Mouse (Mus musculus): ENCODE measurements around the gene Fam19a4. TPM values are rescaled to one million over a fixed set of nuclear protein-coding genes. Genes with fewer than 3 reads are reported as not detected.

Gene Fam19a4
- total RNA-seq (2021), result 1.9 and 2.2 TPM in 2 replicates
- long read RNA-seq, transcript Fam19a4-201 (6 exons, 2,190 nt), result major isoform, 5 of 7 reads
- long read RNA-seq, partial matches to known transcripts, result 0 of 7 reads
- long read RNA-seq, other reads (novel, unspliced or antisense), result 2 of 7 reads

- peak; percentile 61 for DNase-seq
These were observed at the start of gene Fam19a4 for GRCm38 (mm10) chr6:97060074-97060681. Fam19a4 (minus strand) TSS chr6:97060413.

- DNase-seq, result peak; percentile 20
These were observed 46.6 kb upstream of the Fam19a4 start for GRCm38 (mm10) chr6:97106777-97107176.

DNA sequence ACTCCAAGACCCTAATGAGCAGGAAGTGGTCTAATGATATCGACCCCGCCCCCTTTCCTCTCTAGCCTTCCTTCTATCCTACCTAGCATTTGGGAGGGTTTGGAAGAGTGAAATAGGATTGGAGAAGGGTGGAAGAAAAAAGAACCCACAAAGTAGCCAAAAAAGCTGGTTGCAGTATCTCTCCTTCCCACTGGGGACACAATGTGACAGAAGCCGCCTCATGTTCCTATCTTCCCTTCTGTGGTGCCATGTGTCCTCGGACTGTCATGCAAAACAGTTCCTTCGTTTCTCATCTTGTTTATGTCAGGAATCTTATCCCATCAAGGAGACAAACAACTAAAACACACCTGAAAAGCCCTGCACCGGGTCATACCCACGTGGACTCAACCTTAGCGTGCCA lies 45.9 kb upstream of the Fam19a4 start:
- no peak for DNase-seq

GRCm38 (mm10) chr6:97104264-97104852 lies 44.1 kb upstream of the Fam19a4 start:
- DNase-seq, result peak; percentile 18

GRCm38 (mm10) chr6:97101958-97102702 lies 41.9 kb upstream of the Fam19a4 start:
- no peak for DNase-seq

DNA sequence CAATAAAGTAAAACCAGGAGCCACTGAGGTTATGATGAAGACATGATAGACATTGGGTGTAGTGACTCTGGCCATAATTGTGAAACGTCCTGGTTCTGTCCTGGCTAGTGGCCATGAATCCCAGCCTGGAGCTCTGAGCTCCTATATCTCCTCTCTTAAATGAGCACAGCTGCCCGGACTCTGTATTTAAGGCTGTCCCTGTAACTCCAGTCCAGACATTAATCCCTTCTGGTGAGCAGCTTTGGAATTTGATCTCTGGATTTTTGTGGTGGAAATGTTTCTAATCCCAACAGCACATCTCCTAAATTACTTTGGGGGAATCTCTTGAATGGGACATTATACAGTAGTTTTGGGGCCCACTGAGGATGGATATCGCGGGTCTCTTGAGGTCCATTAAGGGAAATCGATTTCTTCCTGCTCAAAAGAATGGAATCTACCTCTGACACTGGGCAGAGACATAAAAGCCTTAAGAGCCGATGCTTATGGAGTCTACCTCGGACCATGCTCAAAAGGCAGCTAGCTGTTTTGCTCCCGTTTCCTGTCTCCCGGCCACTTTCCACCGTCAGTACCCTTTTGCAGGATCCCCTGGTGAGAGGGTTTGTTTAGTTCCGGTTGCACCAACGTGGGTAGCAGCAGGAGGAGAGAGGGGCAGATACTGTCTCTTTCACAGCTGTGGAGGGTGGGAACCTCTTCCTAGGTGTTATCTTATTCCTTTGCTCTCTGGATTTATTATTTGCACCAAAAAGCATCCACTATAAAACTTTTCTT lies 41.2 kb upstream of the Fam19a4 start:
- DNase-seq, result no peak

DNA sequence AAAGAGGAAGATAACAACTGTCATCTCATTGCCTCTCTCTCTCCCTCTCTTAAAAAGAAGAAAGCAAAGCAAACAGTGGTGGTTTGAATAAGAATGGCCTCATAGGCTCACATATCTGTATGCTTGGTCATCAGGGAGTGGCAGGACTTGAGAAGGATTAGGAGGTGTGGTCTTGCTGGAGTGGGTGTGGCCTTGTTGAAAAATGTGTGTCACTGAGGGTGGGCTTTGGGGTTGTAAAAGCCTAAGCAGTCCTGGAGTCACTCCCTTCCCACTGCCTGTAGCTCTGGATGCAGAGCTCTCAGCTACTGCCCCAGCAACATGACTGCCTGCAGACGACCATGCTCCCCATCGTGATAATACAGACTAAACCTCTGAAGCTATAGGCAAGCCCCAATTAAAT lies 22.1 kb upstream of the Fam19a4 start:
- DNase-seq, result no peak

DNA sequence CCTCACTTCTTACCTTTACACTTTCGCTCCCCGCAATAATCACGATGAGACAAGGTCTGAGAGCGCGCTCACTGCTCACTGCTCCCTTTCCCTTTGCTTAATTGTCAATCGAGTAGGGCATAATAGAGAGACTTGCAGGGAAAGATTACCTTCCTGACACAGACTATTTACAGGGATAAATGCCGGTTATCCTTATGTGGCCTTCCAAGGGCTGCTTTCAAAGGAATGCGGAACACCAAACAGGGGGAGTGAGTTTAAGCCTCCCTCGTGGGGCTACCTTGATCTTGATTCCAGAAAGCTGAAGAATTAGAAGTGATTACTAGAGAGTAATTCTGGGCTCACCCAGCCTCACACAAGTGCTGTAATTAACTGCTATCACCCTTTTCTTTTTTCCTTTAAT lies 19.8 kb upstream of the Fam19a4 start:
- no peak for DNase-seq

- no peak for DNase-seq
These were observed 614 bp downstream of the Fam19a4 start for GRCm38 (mm10) chr6:97059599-97059998.

GRCm38 (mm10) chr6:97052196-97052770 lies 7.9 kb downstream of the Fam19a4 start:
- DNase-seq, result no peak

DNA sequence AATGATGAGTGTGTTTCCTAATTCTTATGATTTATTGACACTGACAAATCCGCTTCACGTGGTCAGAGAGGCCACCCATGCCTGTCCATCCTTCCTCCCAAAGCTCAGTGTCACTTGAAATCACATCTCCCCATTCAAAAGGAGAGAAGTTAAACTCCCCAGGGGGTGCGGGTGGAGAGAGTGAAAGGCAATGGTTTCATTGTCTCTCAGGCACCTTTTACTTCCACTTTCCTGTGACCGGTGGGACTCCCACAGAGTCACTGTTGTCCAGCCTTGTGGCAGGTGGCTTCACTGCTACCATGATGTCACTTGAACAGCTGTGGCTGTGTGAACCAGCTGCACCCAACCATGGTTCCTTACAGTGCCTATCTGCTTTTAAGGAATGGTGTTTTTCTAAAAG lies 11.8 kb downstream of the Fam19a4 start:
- DNase-seq, result no peak

GRCm38 (mm10) chr6:97046541-97046940 lies 13.7 kb downstream of the Fam19a4 start:
- DNase-seq, result no peak

DNA sequence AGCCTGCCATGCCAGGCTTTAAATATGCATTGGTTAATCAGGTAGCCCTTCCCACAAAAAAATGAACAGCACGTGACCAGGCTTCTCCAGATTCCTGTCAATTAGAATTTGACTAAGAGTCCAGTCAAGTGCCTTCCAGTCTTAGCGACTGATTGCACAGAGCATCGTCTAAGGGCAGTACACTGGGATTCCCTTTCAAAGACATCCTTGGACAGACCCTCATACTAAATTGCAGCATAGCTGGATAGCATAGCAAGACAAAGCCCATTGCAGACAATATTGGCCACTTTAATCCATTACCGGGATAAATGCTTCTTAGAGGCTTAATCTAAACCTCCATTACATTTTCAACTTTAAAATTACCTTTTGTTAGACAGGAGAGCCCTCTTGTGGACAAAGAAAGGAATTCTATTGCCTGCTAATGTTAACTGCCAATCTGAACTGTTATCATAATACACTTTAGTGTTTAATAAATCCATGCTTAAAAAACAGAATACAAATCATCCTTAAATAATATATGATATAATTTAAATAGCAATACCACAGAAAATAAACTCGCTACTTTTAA lies 33.0 kb downstream of the Fam19a4 start:
- DNase-seq, result no peak

- no peak for DNase-seq
These were observed 40.9 kb downstream of the Fam19a4 start for GRCm38 (mm10) chr6:97019323-97019722.

DNA sequence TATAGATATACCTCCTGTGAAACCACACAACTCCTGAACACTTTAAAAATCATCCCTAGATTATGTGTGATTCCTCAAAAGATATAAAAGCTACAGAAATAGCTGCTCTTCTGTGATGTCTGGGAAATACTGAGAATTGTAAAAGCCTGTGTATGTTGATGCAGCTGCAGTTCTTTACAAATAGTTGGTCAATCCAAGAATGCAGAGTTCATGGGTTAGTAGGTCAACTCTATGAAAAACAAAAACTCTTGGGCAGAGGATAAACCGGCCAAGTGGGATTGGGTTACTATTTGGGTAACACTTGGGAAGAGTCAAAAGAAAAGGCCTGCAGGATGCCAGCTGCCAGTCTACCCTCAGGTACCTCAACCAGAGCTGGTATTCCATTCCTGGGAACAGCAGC lies 43.5 kb downstream of the Fam19a4 start:
- DNase-seq, result no peak

- no peak for DNase-seq
These were observed 44.2 kb downstream of the Fam19a4 start for GRCm38 (mm10) chr6:97016018-97016417.

DNA sequence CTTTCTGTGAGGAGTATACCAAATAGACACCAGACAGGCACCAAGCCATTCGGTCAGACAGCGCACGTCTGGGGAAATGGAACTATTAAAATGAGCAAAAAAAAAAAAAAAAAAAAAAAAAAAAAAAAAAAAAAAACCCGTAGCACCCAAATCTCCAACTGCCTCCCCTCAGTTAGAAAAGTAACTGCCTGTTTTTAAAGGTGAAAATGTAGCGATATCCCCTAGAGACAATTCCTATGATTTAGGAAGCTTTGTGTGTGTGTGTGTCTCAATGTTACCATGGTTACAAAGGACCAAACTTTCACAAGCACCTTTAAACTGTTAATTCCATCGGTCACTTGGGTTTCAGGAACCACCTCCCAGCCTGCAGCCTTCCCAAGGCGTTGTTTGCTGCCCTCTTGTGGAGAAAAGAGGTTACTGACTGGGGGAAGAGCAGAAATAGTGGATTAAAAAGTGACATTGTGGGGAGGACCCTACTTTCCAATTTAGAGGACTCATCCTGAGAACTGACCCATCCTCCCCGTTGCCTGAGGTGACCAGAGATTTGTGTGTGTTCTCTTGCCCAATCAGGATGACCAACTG lies 53.6 kb downstream of the Fam19a4 start:
- DNase-seq, result peak; percentile 30

GRCm38 (mm10) chr6:97005038-97005437 lies 55.2 kb downstream of the Fam19a4 start:
- DNase-seq, result peak; percentile 26

DNA sequence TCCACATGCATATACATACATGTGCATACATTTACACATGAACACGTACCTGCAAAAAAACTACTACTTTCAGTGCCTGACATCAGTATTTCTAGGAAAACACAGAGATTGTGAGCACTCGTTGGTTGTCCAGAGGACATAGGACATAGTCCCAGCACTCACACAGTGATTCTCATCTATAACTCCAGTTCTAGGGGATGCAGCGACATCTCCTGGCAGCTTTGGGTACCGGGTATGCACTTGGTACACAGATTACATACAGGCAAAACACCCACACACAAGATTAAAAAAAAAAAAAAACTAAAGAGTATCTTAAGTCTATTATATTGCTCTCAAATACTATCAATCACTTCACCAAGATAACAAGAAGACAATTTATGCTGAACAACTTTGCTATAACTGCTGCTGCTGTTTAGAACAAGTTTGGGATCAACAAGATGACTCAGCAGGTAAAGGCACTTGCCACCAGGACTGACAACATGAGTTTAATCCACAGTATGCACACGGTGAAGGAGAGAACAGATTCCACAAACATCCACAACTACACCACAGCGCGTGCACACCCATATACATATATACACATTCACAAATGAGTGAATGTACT lies 64.6 kb downstream of the Fam19a4 start:
- no peak for DNase-seq

DNA sequence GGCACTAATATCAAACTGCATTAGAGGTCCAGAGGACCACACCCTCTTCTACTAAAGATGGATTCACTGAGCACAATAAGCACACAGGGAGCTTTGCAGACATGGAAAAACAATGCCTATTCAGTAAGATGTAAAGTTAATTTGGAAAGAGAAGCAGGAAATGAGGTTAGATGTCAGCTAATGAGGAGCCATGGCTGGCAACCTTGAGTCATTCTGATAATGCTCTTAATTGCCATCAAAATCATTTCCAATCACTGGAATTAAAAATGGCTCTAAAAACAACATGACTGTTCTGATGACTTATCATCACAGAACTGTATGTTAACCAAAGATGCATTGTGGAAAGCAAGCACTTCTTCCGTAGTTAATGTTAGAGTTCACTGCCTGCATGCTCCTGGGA lies 68.5 kb downstream of the Fam19a4 start:
- DNase-seq, result no peak

- no peak for DNase-seq
These were observed 82.7 kb downstream of the Fam19a4 start for GRCm38 (mm10) chr6:96977537-96977936.

Measured in adrenal gland, postnatal 25 days (tissue).